Mouse (Mus musculus): ENCODE measurements around the gene Ncs1. TPM values are rescaled to one million over a fixed set of nuclear protein-coding genes. Genes with fewer than 3 reads are reported as not detected.

The Ncs1 gene
- polyA plus RNA-seq, 1 experiment from 2014 or later, result 164 TPM

Other genes with a start within 250 kb of the Ncs1 start
- 31.5 and 33.2 TPM in 2 replicates for gene Fnbp1, start 103.8 kb upstream of the Ncs1 start, polyA plus RNA-seq (2015; fragmentation: Nextera tagmentation; extraction: Ambion mirVana)
- 34.9 and 43.6 TPM in 2 replicates for gene Gpr107, start 93.5 kb upstream of the Ncs1 start, polyA plus RNA-seq (2015; fragmentation: Nextera tagmentation; extraction: Ambion mirVana)
- gene Hmcn2, start 68.6 kb downstream of the Ncs1 start, polyA plus RNA-seq (2015; fragmentation: Nextera tagmentation; extraction: Ambion mirVana), result 0.16 and 0.18 TPM in 2 replicates
- 10.3 and 12.0 TPM in 2 replicates for gene Ass1, start 224.4 kb downstream of the Ncs1 start, polyA plus RNA-seq (2015; fragmentation: Nextera tagmentation; extraction: Ambion mirVana)

All from midbrain, embryonic 16.5 days (tissue).